Mouse (Mus musculus): ENCODE results near the gene Ogdh.
"Not testable (repeated sequence)": the region's sequence is repeated elsewhere in the genome, so short reads cannot be mapped to it uniquely, and the experiment has no call there.

Ogdh gene

GRCm38 (mm10) chr11:6366434-6366833, 75.0 kb downstream of the Ogdh start:
- DNase-seq (ENCODE audit: low spot score in 2 of 2), result no peak

GRCm38 (mm10) chr11:6367156-6367555, 75.7 kb downstream of the Ogdh start:
- no peak for DNase-seq (ENCODE audit: low spot score in 2 of 2)

- DNase-seq (ENCODE audit: low spot score in 2 of 2), result not testable (repeated sequence)
Observed at GRCm38 (mm10) chr11:6367986-6368385, 76.6 kb downstream of the Ogdh start.

GRCm38 (mm10) chr11:6371376-6372155, 80.1 kb downstream of the Ogdh start:
- DNase-seq (ENCODE audit: low spot score in 2 of 2), result no peak

GRCm38 (mm10) chr11:6372784-6373183, 81.4 kb downstream of the Ogdh start:
- no peak for DNase-seq (ENCODE audit: low spot score in 2 of 2)

- DNase-seq (ENCODE audit: low spot score in 2 of 2), result no peak
Observed at GRCm38 (mm10) chr11:6380916-6381315, 89.5 kb downstream of the Ogdh start.

- DNase-seq (ENCODE audit: low spot score in 2 of 2), result no peak
Observed at GRCm38 (mm10) chr11:6388126-6388725, 96.8 kb downstream of the Ogdh start.

GRCm38 (mm10) chr11:6388726-6389413, 97.4 kb downstream of the Ogdh start, which contains the start of gene Zmiz2:
TSS of gene Zmiz2 (plus strand) at chr11:6389074.
- DNase-seq (ENCODE audit: low spot score in 2 of 2), result peak; percentile 85 to 91

GRCm38 (mm10) chr11:6389483-6389921, 98.1 kb downstream of the Ogdh start:
- no peak for DNase-seq (ENCODE audit: low spot score in 2 of 2)

- DNase-seq (ENCODE audit: low spot score in 2 of 2), result no peak
Observed at GRCm38 (mm10) chr11:6390376-6391053, 99.1 kb downstream of the Ogdh start.

GRCm38 (mm10) chr11:6391516-6392276, 100.3 kb downstream of the Ogdh start:
- no peak for DNase-seq (ENCODE audit: low spot score in 2 of 2)

- no peak for DNase-seq (ENCODE audit: low spot score in 2 of 2)
Observed at GRCm38 (mm10) chr11:6392857-6393256, 101.4 kb downstream of the Ogdh start.

- DNase-seq (ENCODE audit: low spot score in 2 of 2), result no peak
Observed at GRCm38 (mm10) chr11:6393866-6394265, 102.4 kb downstream of the Ogdh start.

GRCm38 (mm10) chr11:6395565-6395964, 104.1 kb downstream of the Ogdh start:
- no peak for DNase-seq (ENCODE audit: low spot score in 2 of 2)

GRCm38 (mm10) chr11:6398141-6398540, 106.7 kb downstream of the Ogdh start:
- DNase-seq (ENCODE audit: low spot score in 2 of 2), result no peak

GRCm38 (mm10) chr11:6402515-6403510, 111.4 kb downstream of the Ogdh start:
- no peak for DNase-seq (ENCODE audit: low spot score in 2 of 2)

GRCm38 (mm10) chr11:6403830-6404405, 112.5 kb downstream of the Ogdh start:
- DNase-seq (ENCODE audit: low spot score in 2 of 2), result no peak

GRCm38 (mm10) chr11:6404699-6405566, 113.5 kb downstream of the Ogdh start:
- DNase-seq (ENCODE audit: low spot score in 2 of 2), result no peak

Measured in frontal cortex, postnatal 14 days (tissue).